Mouse (Mus musculus): ENCODE results near the gene Cacna1g.
A peak's percentile ranks its signal among the peaks of the same experiment; 100 is the strongest.

Cacna1g gene

GRCm38 (mm10) chr11:94445300-94445699, 28.7 kb downstream of the Cacna1g start:
- no peak for DNase-seq (ENCODE audit: low spot score)

- no peak for DNase-seq (ENCODE audit: low spot score)
Observed at GRCm38 (mm10) chr11:94444829-94445228, 29.2 kb downstream of the Cacna1g start.

GRCm38 (mm10) chr11:94441752-94442151, 32.2 kb downstream of the Cacna1g start:
- DNase-seq (ENCODE audit: low spot score), result no peak

GRCm38 (mm10) chr11:94441122-94441521, 32.9 kb downstream of the Cacna1g start:
- DNase-seq (ENCODE audit: low spot score), result no peak

GRCm38 (mm10) chr11:94440421-94440820, 33.6 kb downstream of the Cacna1g start:
- DNase-seq (ENCODE audit: low spot score), result no peak

- DNase-seq (ENCODE audit: low spot score), result no peak
Observed at GRCm38 (mm10) chr11:94429011-94429651, 44.9 kb downstream of the Cacna1g start.

GRCm38 (mm10) chr11:94428091-94428835, 45.7 kb downstream of the Cacna1g start:
- peak; percentile 68 for DNase-seq (ENCODE audit: low spot score)

GRCm38 (mm10) chr11:94425656-94426055, 48.3 kb downstream of the Cacna1g start:
- no peak for DNase-seq (ENCODE audit: low spot score)

- no peak for DNase-seq (ENCODE audit: low spot score)
Observed at GRCm38 (mm10) chr11:94425215-94425614, 48.8 kb downstream of the Cacna1g start.

- no peak for DNase-seq (ENCODE audit: low spot score)
Observed at GRCm38 (mm10) chr11:94424380-94424779, 49.6 kb downstream of the Cacna1g start.

GRCm38 (mm10) chr11:94423855-94424254, 50.1 kb downstream of the Cacna1g start:
- no peak for DNase-seq (ENCODE audit: low spot score)

GRCm38 (mm10) chr11:94420991-94421390, 53.0 kb downstream of the Cacna1g start:
- no peak for DNase-seq (ENCODE audit: low spot score)

GRCm38 (mm10) chr11:94420325-94420724, 53.7 kb downstream of the Cacna1g start:
- DNase-seq (ENCODE audit: low spot score), result no peak

GRCm38 (mm10) chr11:94419004-94419727, 54.8 kb downstream of the Cacna1g start:
- no peak for DNase-seq (ENCODE audit: low spot score)

- DNase-seq (ENCODE audit: low spot score), result no peak
Observed at GRCm38 (mm10) chr11:94414042-94414441, 60.0 kb downstream of the Cacna1g start.

- DNase-seq (ENCODE audit: low spot score), result no peak
Observed at GRCm38 (mm10) chr11:94413516-94413915, 60.5 kb downstream of the Cacna1g start.

GRCm38 (mm10) chr11:94412998-94413469, 61.0 kb downstream of the Cacna1g start:
- DNase-seq (ENCODE audit: low spot score), result no peak

GRCm38 (mm10) chr11:94412562-94412961, 61.4 kb downstream of the Cacna1g start:
- no peak for DNase-seq (ENCODE audit: low spot score)

GRCm38 (mm10) chr11:94407803-94408321, 66.1 kb downstream of the Cacna1g start:
- no peak for DNase-seq (ENCODE audit: low spot score)

- no peak for DNase-seq (ENCODE audit: low spot score)
Observed at GRCm38 (mm10) chr11:94405348-94405747, 68.7 kb downstream of the Cacna1g start.

GRCm38 (mm10) chr11:94404641-94405260, 69.2 kb downstream of the Cacna1g start:
- DNase-seq (ENCODE audit: low spot score), result peak; percentile 49

GRCm38 (mm10) chr11:94404178-94404577, 69.8 kb downstream of the Cacna1g start:
- DNase-seq (ENCODE audit: low spot score), result no peak

All from testis, postnatal 14 days (tissue).